Mouse (Mus musculus) bone marrow, adult 2 months (tissue): Measurements from ENCODE around the gene Serpinb3b. TPM values are rescaled to one million over a fixed set of nuclear protein-coding genes. Genes with fewer than 3 reads are reported as not detected.
"Not testable (repeated sequence)": the region's sequence is repeated elsewhere in the genome, so short reads cannot be mapped to it uniquely, and the experiment has no call there.

Experiments
- H3K27ac ChIP-seq: fragments of 200-500 bp; 2 replicates; pipeline ENCODE4 v1.5.1; 2012; ENCODE audit warnings: low read depth, mild to moderate bottlenecking, control low read depth, inconsistent platforms, low read length; ENCODE audit not compliant: control insufficient read depth, poor library complexity, insufficient read depth
- H3K4me1 ChIP-seq: fragments of 200-500 bp; 2 replicates; pipeline ENCODE4 v1.6.1; 2011; ENCODE audit warnings: low read length; ENCODE audit not compliant: control insufficient read depth, insufficient read depth
- H3K4me3 ChIP-seq: fragments of 200-500 bp; replicated peaks from 2 replicates; pipeline ENCODE3; 2011; ENCODE audit warnings: mild to moderate bottlenecking, low read depth, low read length, control low read depth; ENCODE audit not compliant: control insufficient read depth
- WGBS: fragments of 180-500 bp; shearing (Covaris S2); methylation state at CpG from one replicate; pipeline ENCODE4 v1.1.7; 2018; 5-methylcytosine and 5-hydroxymethylcytosine counted together
- polyA plus RNA-seq: library from polyadenylated mRNA; stranded (reverse); fragments of >200 nt; gene quantifications from 2 replicates; pipeline ENCODE4 v1.2.4, GENCODE M21; 2011; ENCODE audit warnings: low replicate concordance; ENCODE audit not compliant: missing spikeins, insufficient read depth, insufficient read length

Serpinb3b gene
- polyA plus RNA-seq = not detected in 2 replicates

- H3K4me3 ChIP-seq, H3K27ac ChIP-seq, H3K4me1 ChIP-seq: not testable (repeated sequence)
Measured at GRCm38 (mm10) chr1:107278261-107278660, at the start of gene Serpinb3b, which contains the start of gene Serpinb3c. Gene Serpinb3b (minus strand): TSS chr1:107278361. Gene Serpinb3c (minus strand): TSS chr1:107278371.

- WGBS = 18% methylated on average over 3 of the region's 3 CpGs
- not testable (repeated sequence) for H3K4me3 ChIP-seq, H3K27ac ChIP-seq, H3K4me1 ChIP-seq
Measured at GRCm38 (mm10) chr1:107243170-107243569, 35.0 kb downstream of the Serpinb3b start.

- WGBS = 73% methylated on average over 1 of the region's 1 CpGs
- H3K4me3 ChIP-seq, H3K27ac ChIP-seq: not testable (repeated sequence)
Measured at GRCm38 (mm10) chr1:107217276-107217675, 60.9 kb downstream of the Serpinb3b start.

GRCm38 (mm10) chr1:107127453-107127852, 150.7 kb downstream of the Serpinb3b start:
- not testable (repeated sequence) for H3K4me3 ChIP-seq, H3K27ac ChIP-seq, H3K4me1 ChIP-seq

More at GRCm38 (mm10) chr1:107217276-107217675, 60.9 kb downstream of the Serpinb3b start:
- not testable (repeated sequence) for H3K4me1 ChIP-seq

Other genes with a start within 250 kb of the Serpinb3b start
- gene Serpinb3a, start 226.1 kb downstream of the Serpinb3b start, polyA plus RNA-seq = not detected in 2 replicates
- gene Serpinb3d, start 194.9 kb downstream of the Serpinb3b start, polyA plus RNA-seq = not detected in 2 replicates
- not detected in 2 replicates for gene Serpinb3c, start within 50 bp of the Serpinb3b start, polyA plus RNA-seq
- 1.4 TPM in 1 of 2 replicates, not detected in the other for gene Serpinb11, start 82.8 kb upstream of the Serpinb3b start, polyA plus RNA-seq
- not detected in 2 replicates for gene Serpinb7, start 121.3 kb upstream of the Serpinb3b start, polyA plus RNA-seq
- 2.5 and 3.4 TPM in 2 replicates for gene Serpinb2, start 233.1 kb upstream of the Serpinb3b start, polyA plus RNA-seq